Mouse (Mus musculus): Measurements from ENCODE around the gene Zdhhc14. TPM values are rescaled to one million over a fixed set of nuclear protein-coding genes. Genes with fewer than 3 reads are reported as not detected.

Zdhhc14 gene
- polyA plus RNA-seq, 1 experiment from 2014 or later = 2.2 TPM

GRCm38 (mm10) chr17:5723601-5724189 is 231.3 kb downstream of the Zdhhc14 start:
- Histone ChIP-seq H3K36me3 (ENCODE audit: control insufficient read depth, insufficient read depth, low read length) (no peaks in the 10 kb centered on the region), H3K27me3 (ENCODE audit: control insufficient read depth, insufficient read depth, low read length) (no peaks in the 10 kb centered on the region), H3K4me2 (replicated peaks; ENCODE audit: low read depth) (no peak overlapping the region), H3K9ac (ENCODE audit: low read length) (no peak overlapping the region), H3K27ac (replicated peaks) (peak overlapping the region; percentile 53; the same call in 1 of the 2 replicates), H3K9me3 (ENCODE audit: control insufficient read depth, low read length) (no peaks in the 10 kb centered on the region), H3K4me1 (replicated peaks; ENCODE audit: control insufficient read depth, insufficient read depth) (0 out of 2 replicates have a peak, but pooled peaks cover 2% of the 10 kb centered on the region), H3K4me3 (ENCODE audit: low read depth, low read length) (no peak overlapping the region)
- DNase-seq (ENCODE audit: low spot score) (no peak), ATAC-seq (ENCODE audit: low FRiP score, low TSS enrichment) (peak; percentile 68; the same call in 1 of the 2 replicates)
- WGBS = 40% methylated on average over 10 of the region's 10 CpGs
- no peak for TF ChIP-seq CTCF (IDR thresholded peaks at IDR 0.05; ENCODE audit: low read depth)
- TF ChIP-seq EP300 (optimal IDR thresholded peaks at IDR 0.05) = peak; percentile 24

DNA sequence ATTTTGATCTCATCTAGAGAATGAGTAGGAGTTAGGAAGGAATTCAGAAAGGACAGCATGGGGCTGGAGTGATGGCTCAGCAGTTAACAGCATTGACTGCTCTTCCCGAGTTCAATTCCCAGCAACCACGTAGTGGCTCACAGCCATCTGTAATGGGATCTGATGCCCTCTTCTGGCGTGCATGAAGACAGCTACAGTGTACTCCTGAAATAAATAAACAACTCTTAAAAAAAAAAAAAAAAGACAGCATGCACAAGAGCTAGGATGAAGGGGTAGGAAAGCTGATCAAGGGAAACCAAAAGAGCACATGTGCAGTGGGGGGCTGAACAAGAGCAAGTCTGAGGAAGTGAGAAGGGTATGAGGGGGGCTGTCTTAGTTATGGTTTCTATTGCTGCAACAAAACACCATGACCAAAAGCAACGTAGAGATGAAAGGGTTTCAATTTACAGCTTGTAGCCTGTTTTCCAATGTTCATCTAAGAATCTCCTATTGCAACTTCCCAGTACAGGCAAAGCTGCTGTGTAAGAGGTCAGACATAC is 237.3 kb downstream of the Zdhhc14 start:
- H3K9ac ChIP-seq (ENCODE audit: low read length) = no peak overlapping the region
- H3K4me2 ChIP-seq (replicated peaks; ENCODE audit: low read depth) = no peak overlapping the region
- H3K4me1 ChIP-seq (replicated peaks; ENCODE audit: control insufficient read depth, insufficient read depth) = no peaks in the 10 kb centered on the region
- ATAC-seq (ENCODE audit: low FRiP score, low TSS enrichment) = no peak
- TF ChIP-seq CTCF (IDR thresholded peaks at IDR 0.05; ENCODE audit: low read depth) (peak; percentile 41), EP300 (optimal IDR thresholded peaks at IDR 0.05) (no peak)
- H3K27ac ChIP-seq (replicated peaks) = no peak overlapping the region
- no peak for DNase-seq (ENCODE audit: low spot score)
- no peak overlapping the region for H3K4me3 ChIP-seq (ENCODE audit: low read depth, low read length)
- no peaks in the 10 kb centered on the region for H3K9me3 ChIP-seq (ENCODE audit: control insufficient read depth, low read length)
- WGBS = 56% methylated on average over 4 of the region's 4 CpGs
- no peaks in the 10 kb centered on the region for H3K27me3 ChIP-seq (ENCODE audit: control insufficient read depth, insufficient read depth, low read length)
- H3K36me3 ChIP-seq (ENCODE audit: control insufficient read depth, insufficient read depth, low read length) = no peaks in the 10 kb centered on the region; the same call in 1 of the 2 replicates

- no peaks in the 10 kb centered on the region for H3K27me3 ChIP-seq (ENCODE audit: control insufficient read depth, insufficient read depth, low read length)
- 90% methylated on average over 5 of the region's 5 CpGs for WGBS
- no peak for DNase-seq (ENCODE audit: low spot score)
- no peak overlapping the region for H3K27ac ChIP-seq (replicated peaks)
- H3K9ac ChIP-seq (ENCODE audit: low read length) = no peak overlapping the region
- no peaks in the 10 kb centered on the region for H3K9me3 ChIP-seq (ENCODE audit: control insufficient read depth, low read length)
- no peak overlapping the region for H3K4me3 ChIP-seq (ENCODE audit: low read depth, low read length)
- H3K4me2 ChIP-seq (replicated peaks; ENCODE audit: low read depth) = no peak overlapping the region
- no peak for ATAC-seq (ENCODE audit: low FRiP score, low TSS enrichment)
- TF ChIP-seq CTCF (IDR thresholded peaks at IDR 0.05; ENCODE audit: low read depth) (no peak), EP300 (optimal IDR thresholded peaks at IDR 0.05) (no peak)
- H3K4me1 ChIP-seq (replicated peaks; ENCODE audit: control insufficient read depth, insufficient read depth) = no peaks in the 10 kb centered on the region
- H3K36me3 ChIP-seq (ENCODE audit: control insufficient read depth, insufficient read depth, low read length) = no peaks in the 10 kb centered on the region; the same call in 1 of the 2 replicates
These were observed 238.2 kb downstream of the Zdhhc14 start for GRCm38 (mm10) chr17:5730538-5730937.

- TF ChIP-seq EP300 (optimal IDR thresholded peaks at IDR 0.05) (no peak), CTCF (IDR thresholded peaks at IDR 0.05; ENCODE audit: low read depth) (peak; percentile 73)
- Histone ChIP-seq H3K4me3 (ENCODE audit: low read depth, low read length) (no peak overlapping the region), H3K36me3 (ENCODE audit: control insufficient read depth, insufficient read depth, low read length) (no peaks in the 10 kb centered on the region; the same call in 1 of the 2 replicates), H3K9me3 (ENCODE audit: control insufficient read depth, low read length) (no peaks in the 10 kb centered on the region), H3K4me1 (replicated peaks; ENCODE audit: control insufficient read depth, insufficient read depth) (no peaks in the 10 kb centered on the region), H3K4me2 (replicated peaks; ENCODE audit: low read depth) (no peak overlapping the region), H3K27me3 (ENCODE audit: control insufficient read depth, insufficient read depth, low read length) (no peaks in the 10 kb centered on the region), H3K9ac (ENCODE audit: low read length) (no peak overlapping the region), H3K27ac (replicated peaks) (no peak overlapping the region)
- ATAC-seq (ENCODE audit: low FRiP score, low TSS enrichment) = peak; percentile 63
- DNase-seq (ENCODE audit: low spot score) = peak; percentile 56
- WGBS = 34% methylated on average over 7 of the region's 7 CpGs
These were observed 241.0 kb downstream of the Zdhhc14 start for GRCm38 (mm10) chr17:5733400-5733799.

DNA sequence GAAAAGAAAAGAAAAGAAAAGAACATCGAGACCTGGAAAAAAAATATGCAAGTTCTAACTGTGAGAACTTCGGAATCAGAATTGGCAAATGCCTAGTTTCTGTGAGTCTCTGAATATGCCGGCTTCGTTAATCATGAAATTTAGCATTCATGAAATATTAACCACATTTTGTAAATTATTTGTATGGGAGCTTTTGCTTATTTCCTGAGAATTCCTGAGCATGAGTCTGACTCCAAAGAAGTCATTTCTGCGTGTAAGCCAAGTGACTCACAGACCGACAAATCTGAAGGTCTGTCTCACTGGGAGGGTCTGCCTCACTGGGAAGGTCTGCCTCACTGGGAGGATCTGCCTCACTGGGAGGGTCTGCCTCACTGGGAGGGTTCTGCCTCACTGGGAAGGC is 248.7 kb downstream of the Zdhhc14 start:
- 63% methylated on average over 6 of the region's 6 CpGs for WGBS
- TF ChIP-seq EP300 (optimal IDR thresholded peaks at IDR 0.05) (no peak), CTCF (IDR thresholded peaks at IDR 0.05; ENCODE audit: low read depth) (no peak)
- H3K27me3 ChIP-seq (ENCODE audit: control insufficient read depth, insufficient read depth, low read length) = no peaks in the 10 kb centered on the region
- no peak overlapping the region for H3K4me3 ChIP-seq (ENCODE audit: low read depth, low read length)
- ATAC-seq (ENCODE audit: low FRiP score, low TSS enrichment) = no peak
- no peak for DNase-seq (ENCODE audit: low spot score)
- no peak overlapping the region for H3K9ac ChIP-seq (ENCODE audit: low read length)
- no peak overlapping the region for H3K4me2 ChIP-seq (replicated peaks; ENCODE audit: low read depth)
- no peaks in the 10 kb centered on the region for H3K9me3 ChIP-seq (ENCODE audit: control insufficient read depth, low read length)
- 0 out of 2 replicates have a peak, but pooled peaks cover 2% of the 10 kb centered on the region for H3K36me3 ChIP-seq (ENCODE audit: control insufficient read depth, insufficient read depth, low read length)
- no peak overlapping the region for H3K27ac ChIP-seq (replicated peaks)
- H3K4me1 ChIP-seq (replicated peaks; ENCODE audit: control insufficient read depth, insufficient read depth) = no peaks in the 10 kb centered on the region

GRCm38 (mm10) chr17:5744016-5744415 is 251.7 kb downstream of the Zdhhc14 start:
- Histone ChIP-seq H3K4me2 (replicated peaks; ENCODE audit: low read depth) (no peak overlapping the region), H3K27me3 (ENCODE audit: control insufficient read depth, insufficient read depth, low read length) (no peaks in the 10 kb centered on the region), H3K9ac (ENCODE audit: low read length) (no peak overlapping the region), H3K4me1 (replicated peaks; ENCODE audit: control insufficient read depth, insufficient read depth) (no peaks in the 10 kb centered on the region), H3K27ac (replicated peaks) (no peak overlapping the region), H3K9me3 (ENCODE audit: control insufficient read depth, low read length) (no peaks in the 10 kb centered on the region), H3K36me3 (ENCODE audit: control insufficient read depth, insufficient read depth, low read length) (0 out of 2 replicates have a peak, but pooled peaks cover 2% of the 10 kb centered on the region), H3K4me3 (ENCODE audit: low read depth, low read length) (no peak overlapping the region)
- no peak for DNase-seq (ENCODE audit: low spot score)
- WGBS = 92% methylated on average over 5 of the region's 5 CpGs
- ATAC-seq (ENCODE audit: low FRiP score, low TSS enrichment) = no peak
- TF ChIP-seq EP300 (optimal IDR thresholded peaks at IDR 0.05) = no peak
- TF ChIP-seq CTCF (IDR thresholded peaks at IDR 0.05; ENCODE audit: low read depth) = no peak
